In genomic region chr1:186550265-186550885, GRCm38 (mm10) we compare ENCODE assay signal across 10 mouse cellular contexts.
DNase-seq lines count a peak whose midpoint lies in the region; ATAC-seq and TF ChIP-seq lines count a peak whose summit lies in the region.
"Had no signal": no experiment of that assay in that cellular context is flagged by ENCODE, and none has a peak within 500 bp of the region (broad histone marks: within the 10 kb centered on the region; RNA-seq: fewer than 3 reads in every experiment).

No protein-coding gene starts in this region.

- H3K4me3 ChIP-seq in forebrain, embryonic 14.5 days (ENCODE audit: low read depth, low read length) = no peak overlapping the region
- H3K4me3 ChIP-seq in forebrain, embryonic 16.5 days (replicated peaks; ENCODE audit: low read length) = no peak overlapping the region
- H3K4me3 ChIP-seq in liver, postnatal 0 days (ENCODE audit: low read depth, low read length) = no peak overlapping the region
- H3K4me3 ChIP-seq in liver, embryonic 12.5 days = no peak overlapping the region
- H3K4me3 ChIP-seq in gastrocnemius, adult 2 months = no peak overlapping the region
- H3K4me3 ChIP-seq: embryonic facial prominence, embryonic 15.5 days; myocyte had no signal

- H3K27me3 ChIP-seq in forebrain, embryonic 14.5 days (replicated peaks; ENCODE audit: control insufficient read depth, insufficient read depth, low read length) = no peaks in the 10 kb centered on the region
- no peaks in the 10 kb centered on the region for H3K27me3 ChIP-seq in forebrain, embryonic 16.5 days (replicated peaks; ENCODE audit: control insufficient read depth, insufficient read depth, low read length)
- H3K27me3 ChIP-seq in liver, postnatal 0 days (ENCODE audit: insufficient read depth, low read length) = no peaks in the 10 kb centered on the region
- no peaks in the 10 kb centered on the region for H3K27me3 ChIP-seq in liver, embryonic 12.5 days (replicated peaks)
- H3K27me3 ChIP-seq: embryonic facial prominence, embryonic 15.5 days had no signal

- intact Hi-C loops in gastrocnemius, adult 2 months (cut with DNase I) = no loop called here

- WGBS in forebrain, embryonic 14.5 days = 83% methylated on average over 7 of the region's 7 CpGs
- 85% methylated on average over 7 of the region's 7 CpGs for WGBS in forebrain, embryonic 16.5 days
- WGBS in liver, postnatal 0 days (ENCODE audit: insufficient replicate concordance) = 76% methylated on average over 7 of the region's 7 CpGs
- 74% methylated on average over 7 of the region's 7 CpGs for WGBS in liver, embryonic 12.5 days (ENCODE audit: insufficient replicate concordance)

- peak; percentile 5 for DNase-seq in forebrain, embryonic 14.5 days (ENCODE audit: low spot score)
- DNase-seq in liver, postnatal 0 days = peak; percentile 20
- peak; percentile 53 for DNase-seq in gastrocnemius, adult 2 months
- peak; percentile 28 for DNase-seq in lung, postnatal 25 days (ENCODE audit: low spot score)
- no peak for DNase-seq in B cell, adult 2 months
- DNase-seq in T-cell, adult 2 months (ENCODE audit: low spot score) = no peak

- no peak overlapping the region for H3K4me2 ChIP-seq in forebrain, embryonic 14.5 days (ENCODE audit: low read length)
- H3K4me2 ChIP-seq in forebrain, embryonic 16.5 days (ENCODE audit: low read length) = no peak overlapping the region
- no peak overlapping the region for H3K4me2 ChIP-seq in liver, postnatal 0 days (ENCODE audit: low read depth, low read length)
- no peak overlapping the region for H3K4me2 ChIP-seq in liver, embryonic 12.5 days
- H3K4me2 ChIP-seq: embryonic facial prominence, embryonic 15.5 days had no signal

- H3K4me1 ChIP-seq in forebrain, embryonic 14.5 days (ENCODE audit: control insufficient read depth, insufficient read depth, low read length) = no peaks in the 10 kb centered on the region
- H3K4me1 ChIP-seq in forebrain, embryonic 16.5 days (replicated peaks; ENCODE audit: control insufficient read depth, insufficient read depth, low read length) = no peaks in the 10 kb centered on the region
- no peaks in the 10 kb centered on the region for H3K4me1 ChIP-seq in liver, postnatal 0 days (ENCODE audit: insufficient read depth)
- H3K4me1 ChIP-seq in liver, embryonic 12.5 days = no peaks in the 10 kb centered on the region

- TF ChIP-seq EP300 in liver, postnatal 0 days (IDR thresholded peaks at IDR 0.05; ENCODE audit: low read depth) = no peak

- no peak for ATAC-seq in forebrain, embryonic 14.5 days
- ATAC-seq in forebrain, embryonic 16.5 days = no peak
- ATAC-seq in liver, postnatal 0 days = no peak
- ATAC-seq in liver, embryonic 12.5 days = no peak

- peak; percentile 40; the same call in 1 of the 2 replicates for TF ChIP-seq CTCF in liver, postnatal 0 days (IDR thresholded peaks at IDR 0.05; ENCODE audit: low read depth)
- peak; percentile 61 for TF ChIP-seq CTCF in gastrocnemius, adult 2 months (IDR thresholded peaks at IDR 0.05)

- no peak overlapping the region for H3K27ac ChIP-seq in forebrain, embryonic 14.5 days (ENCODE audit: low read depth, low read length)
- H3K27ac ChIP-seq in forebrain, embryonic 16.5 days (ENCODE audit: low read length) = no peak overlapping the region
- no peak overlapping the region for H3K27ac ChIP-seq in liver, postnatal 0 days (ENCODE audit: low read depth)
- no peak overlapping the region for H3K27ac ChIP-seq in liver, embryonic 12.5 days
- H3K27ac ChIP-seq in gastrocnemius, adult 2 months = no peak overlapping the region
- H3K27ac ChIP-seq: embryonic facial prominence, embryonic 15.5 days had no signal

- no peaks in the 10 kb centered on the region for H3K9me3 ChIP-seq in forebrain, embryonic 14.5 days (replicated peaks; ENCODE audit: control insufficient read depth, low read length)
- H3K9me3 ChIP-seq in forebrain, embryonic 16.5 days (ENCODE audit: control insufficient read depth, low read length) = no peaks in the 10 kb centered on the region
- no peaks in the 10 kb centered on the region for H3K9me3 ChIP-seq in liver, postnatal 0 days (ENCODE audit: low read length)
- no peaks in the 10 kb centered on the region for H3K9me3 ChIP-seq in liver, embryonic 12.5 days (replicated peaks)
- H3K9me3 ChIP-seq: embryonic facial prominence, embryonic 15.5 days had no signal

- H3K36me3 ChIP-seq in forebrain, embryonic 14.5 days (ENCODE audit: control insufficient read depth, insufficient read depth, low read length) = no peaks in the 10 kb centered on the region
- no peaks in the 10 kb centered on the region for H3K36me3 ChIP-seq in forebrain, embryonic 16.5 days (ENCODE audit: control insufficient read depth, insufficient read depth)
- H3K36me3 ChIP-seq in liver, postnatal 0 days (replicated peaks; ENCODE audit: insufficient read depth, low read length) = no peaks in the 10 kb centered on the region
- no peaks in the 10 kb centered on the region for H3K36me3 ChIP-seq in liver, embryonic 12.5 days
- H3K36me3 ChIP-seq: embryonic facial prominence, embryonic 15.5 days had no signal

- H3K9ac ChIP-seq in forebrain, embryonic 14.5 days (ENCODE audit: low read length) = no peak overlapping the region
- no peak overlapping the region for H3K9ac ChIP-seq in forebrain, embryonic 16.5 days (replicated peaks; ENCODE audit: low read depth, low read length)
- H3K9ac ChIP-seq in liver, postnatal 0 days (replicated peaks) = no peak overlapping the region
- H3K9ac ChIP-seq in liver, embryonic 12.5 days = no peak overlapping the region
- H3K9ac ChIP-seq: embryonic facial prominence, embryonic 15.5 days had no signal

Comparison
In these comparisons a context has a peak if more than half of its experiments do, and no peak if none do; other contexts are left out.
1. DNase-seq: peak in forebrain, embryonic 14.5 days (single experiment), liver, postnatal 0 days (single experiment), gastrocnemius, adult 2 months (single experiment) and lung, postnatal 25 days (single experiment); none in B cell, adult 2 months (0 of 2) and T-cell, adult 2 months (single experiment).